Mouse (Mus musculus): ENCODE measurements around the gene Pink1. TPM values are rescaled to one million over a fixed set of nuclear protein-coding genes. Genes with fewer than 3 reads are reported as not detected.

Pink1 gene
- polyA plus RNA-seq, 1 experiment: 9.7 TPM

DNA sequence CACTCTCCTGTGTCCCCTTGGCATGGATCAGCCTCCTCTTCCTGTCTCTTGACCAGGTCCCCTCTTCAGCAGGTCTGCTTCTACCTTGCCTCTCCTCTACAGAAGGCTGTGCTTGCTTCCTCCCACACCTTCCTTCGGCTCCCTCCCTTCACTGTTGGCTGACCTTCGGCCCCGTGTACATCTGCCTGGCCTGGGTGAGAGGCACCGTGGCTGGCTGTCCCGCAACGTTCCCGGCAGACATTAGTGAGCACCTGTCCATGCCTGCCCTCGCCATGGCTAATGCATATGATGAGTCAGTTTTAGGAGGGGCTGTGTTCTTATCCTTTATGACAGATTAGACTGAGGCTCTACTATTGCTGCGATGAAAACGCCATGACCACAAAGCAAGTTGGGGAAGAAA lies 58.2 kb downstream of the Pink1 start:
- no peaks in the 10 kb centered on the region for H3K36me3 ChIP-seq (ENCODE audit: control insufficient read depth, insufficient read depth)
- TF ChIP-seq MAX (IDR thresholded peaks at IDR 0.05) (no peak), CEBPB (IDR thresholded peaks at IDR 0.05; ENCODE audit: low read depth) (no peak), CTCF (IDR thresholded peaks at IDR 0.05; ENCODE audit: control insufficient read depth, insufficient read depth, insufficient read length) (no peak), MYOG (IDR thresholded peaks at IDR 0.05; ENCODE audit: control insufficient read depth, extremely low read depth, insufficient read length) (no peak)
- H3K27me3 ChIP-seq (ENCODE audit: control insufficient read depth, insufficient read depth, insufficient read length): no peaks in the 10 kb centered on the region
- H3K79me3 ChIP-seq (ENCODE audit: low read depth): no peaks in the 10 kb centered on the region
- no peak overlapping the region for H3K4me3 ChIP-seq (ENCODE audit: insufficient read depth, poor library complexity, severe bottlenecking)
- no peak overlapping the region for H3ac ChIP-seq (ENCODE audit: control insufficient read depth, insufficient read length, low read depth)
- no peaks in the 10 kb centered on the region for H3K79me2 ChIP-seq (ENCODE audit: control insufficient read depth, insufficient read depth)

Small RNA genes lying within 50 kb of the gene (microRNA-seq; reads per million reads assigned to microRNA genes)
- gene Gm27646 (ENCODE audit: borderline microRNAs expressed) (not detected), gene Mir7019 (ENCODE audit: borderline microRNAs expressed) (not detected)

Other genes starting within 250 kb of the Pink1 start
- gene Hp1bp3, start 110.0 kb downstream of the Pink1 start, polyA plus RNA-seq (2012; fragmentation: generic; extraction: Trizol): 54.3 TPM
- 0.15 TPM for gene Sh2d5, start 75.9 kb downstream of the Pink1 start, polyA plus RNA-seq (2012; fragmentation: generic; extraction: Trizol)
- gene Kif17, start 75.9 kb downstream of the Pink1 start, polyA plus RNA-seq (2012; fragmentation: generic; extraction: Trizol): 0.02 TPM
- gene Ddost, start 21.6 kb downstream of the Pink1 start, polyA plus RNA-seq (2012; fragmentation: generic; extraction: Trizol): 204 TPM
- 8.7 TPM for gene Cda, start 41.7 kb upstream of the Pink1 start, polyA plus RNA-seq (2012; fragmentation: generic; extraction: Trizol)
- not detected for gene Fam43b, start 70.2 kb upstream of the Pink1 start, polyA plus RNA-seq (2012; fragmentation: generic; extraction: Trizol)
- gene Mul1, start 108.4 kb upstream of the Pink1 start, polyA plus RNA-seq (2012; fragmentation: generic; extraction: Trizol): 26.5 TPM
- 0.48 TPM for gene Camk2n1, start 128.0 kb upstream of the Pink1 start, polyA plus RNA-seq (2012; fragmentation: generic; extraction: Trizol)